Mouse (Mus musculus) liver, embryonic 14.5 days (tissue): ENCODE data around the gene Slc26a5.

Experiments
- CTCF ChIP-seq: IDR thresholded peaks from 2 replicates; pipeline ENCODE4 v1.5.1; 2016; ENCODE audit warnings: antibody characterized with exemption, low read depth, control low read depth
- EP300 ChIP-seq: IDR thresholded peaks from 2 replicates; pipeline ENCODE4 v1.6.1; 2016; ENCODE audit warnings: antibody characterized with exemption, low read depth

- TF ChIP-seq CTCF (peak; percentile 79), EP300 (no peak)
Observed at GRCm38 (mm10) chr5:21813994-21814393, 51.4 kb downstream of the Slc26a5 start.
